In the genomic region with DNA sequence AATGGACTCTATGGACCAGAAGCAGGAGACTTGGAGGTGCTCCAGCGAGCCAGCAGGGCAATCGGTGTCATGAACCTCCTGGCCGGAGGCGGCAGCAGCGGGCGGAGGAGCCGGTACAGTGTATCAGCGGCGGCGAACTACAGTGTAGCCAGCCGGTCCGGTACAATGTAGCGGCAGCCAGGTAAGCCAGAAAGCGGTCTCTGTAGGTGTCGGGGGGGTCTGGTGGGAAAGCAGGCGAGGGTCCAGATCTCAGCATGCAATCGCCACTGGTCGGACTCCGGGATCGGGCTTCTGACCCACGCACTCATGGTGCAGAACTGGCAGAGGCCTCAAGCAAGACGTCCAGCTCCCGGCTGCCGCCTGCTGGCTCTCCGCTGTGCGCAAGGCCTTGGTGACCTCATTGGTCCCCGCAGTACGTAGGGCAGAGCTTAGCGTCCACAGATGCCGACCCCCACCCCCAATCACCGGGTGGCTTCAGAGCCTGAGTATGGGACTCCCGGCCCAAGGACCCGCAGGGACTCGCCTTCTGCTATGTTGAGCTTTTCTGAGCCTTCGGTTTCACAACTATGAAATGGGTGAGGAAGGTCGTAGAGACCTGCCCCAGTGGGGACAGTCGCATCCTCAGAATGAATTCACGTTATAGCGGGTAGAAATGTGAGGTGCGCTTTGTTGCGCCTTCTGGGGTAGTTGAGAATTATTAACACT, we compare ENCODE assay signal across 8 mouse cellular contexts. TPM values are rescaled to one million over a fixed set of nuclear protein-coding genes. Genes with fewer than 3 reads are reported as not detected.
A peak's percentile ranks its signal among the peaks of the same experiment; 100 is the strongest.
DNase-seq lines count a peak whose midpoint lies in the region; ATAC-seq lines count a peak whose summit lies in the region.

No protein-coding gene starts in this region.

- no peaks in the 10 kb centered on the region for H3K9me3 ChIP-seq in heart, embryonic 10.5 days
- no peaks in the 10 kb centered on the region for H3K9me3 ChIP-seq in kidney, embryonic 15.5 days (replicated peaks)

- H3K4me1 ChIP-seq in heart, embryonic 10.5 days: peaks cover 42% of the 10 kb centered on the region
- H3K4me1 ChIP-seq in kidney, embryonic 15.5 days: peaks cover 13% of the 10 kb centered on the region

- peak; percentile 97 for ATAC-seq in erythroblast, adult 5-6 weeks (replicated peaks; ENCODE audit: low FRiP score, poor library complexity, severe bottlenecking)
- ATAC-seq in kidney, embryonic 15.5 days (replicated peaks; ENCODE audit: low FRiP score): peak; percentile 95
- peak; percentile 88 for ATAC-seq in monocyte, adult 5-6 weeks (replicated peaks; ENCODE audit: insufficient number of reproducible peaks, low FRiP score, low TSS enrichment, poor library complexity, severe bottlenecking)

- peak overlapping the region; percentile 95 for H3K27ac ChIP-seq in heart, embryonic 10.5 days
- peak overlapping the region; percentile 86 for H3K27ac ChIP-seq in kidney, embryonic 15.5 days

- WGBS in heart, embryonic 10.5 days: 2% methylated on average over 41 of the region's 41 CpGs
- WGBS in kidney, embryonic 15.5 days: 1% methylated on average over 41 of the region's 41 CpGs

- peak overlapping the region; percentile 60 for H3K9ac ChIP-seq in kidney, embryonic 15.5 days

- peak overlapping the region; percentile 65 for H3K4me2 ChIP-seq in kidney, embryonic 15.5 days

- H3K4me3 ChIP-seq in heart, embryonic 10.5 days: peak overlapping the region; percentile 82
- peak overlapping the region; percentile 68 for H3K4me3 ChIP-seq in kidney, embryonic 15.5 days (replicated peaks)

- no peaks in the 10 kb centered on the region for H3K36me3 ChIP-seq in heart, embryonic 10.5 days
- no peaks in the 10 kb centered on the region for H3K36me3 ChIP-seq in kidney, embryonic 15.5 days

- peak; percentile 97 for DNase-seq in B cell, adult 2 months
- DNase-seq in brain, adult 2 months (ENCODE audit: low read depth, low spot score): peak; percentile 98
- DNase-seq in heart, embryonic 10.5 days (ENCODE audit: low spot score): peak; percentile 97
- DNase-seq in liver: peak; percentile 88
- DNase-seq in spleen, postnatal 4 days (ENCODE audit: low spot score in 2 of 2): peak; percentile 93 to 97

- H3K27me3 ChIP-seq in heart, embryonic 10.5 days (ENCODE audit: insufficient read depth, poor library complexity, severe bottlenecking): no peaks in the 10 kb centered on the region
- no peaks in the 10 kb centered on the region for H3K27me3 ChIP-seq in kidney, embryonic 15.5 days

RNA-seq across cellular contexts. Expression of gene Def8, which starts 19.7 kb away (rescaled TPM):
- total RNA-seq in erythroblast, adult 5-6 weeks (2015; ENCODE audit: low replicate concordance): 11.3 and 15.8 TPM in 2 replicates
- 12.8 and 16.5 TPM in 2 replicates for total RNA-seq in erythroblast, adult 5-6 weeks (2017; ENCODE audit: low replicate concordance)
- polyA plus RNA-seq in heart, embryonic 10.5 days (2016; fragmentation: Nextera tagmentation; extraction: Ambion mirVana): 36.4 and 38.6 TPM in 2 replicates
- 34.4 and 39.8 TPM in 2 replicates for polyA plus RNA-seq in kidney, embryonic 15.5 days (2015; fragmentation: Nextera tagmentation; extraction: Ambion mirVana)
- total RNA-seq in monocyte, adult 5-6 weeks (2017): 9.1 to 9.7 TPM (median 9.4 TPM) in 3 replicates

RNA-seq across cellular contexts. Expression of gene Tubb3, which starts 31.8 kb away (rescaled TPM):
- 3.8 TPM in 1 of 2 replicates, not detected in the other for total RNA-seq in erythroblast, adult 5-6 weeks (2015; ENCODE audit: low replicate concordance)
- total RNA-seq in erythroblast, adult 5-6 weeks (2017; ENCODE audit: low replicate concordance): not detected in 2 replicates
- polyA plus RNA-seq in heart, embryonic 10.5 days (2016; fragmentation: Nextera tagmentation; extraction: Ambion mirVana): 10.5 and 15.8 TPM in 2 replicates
- 8.0 and 22.0 TPM in 2 replicates for polyA plus RNA-seq in kidney, embryonic 15.5 days (2015; fragmentation: Nextera tagmentation; extraction: Ambion mirVana)
- total RNA-seq in monocyte, adult 5-6 weeks (2017): 0.29 to 0.96 TPM (median 0.76 TPM) in 3 replicates

RNA-seq across cellular contexts. Expression of gene Afg3l1, which starts 34.7 kb away (rescaled TPM):
- 6.1 and 10.4 TPM in 2 replicates for total RNA-seq in erythroblast, adult 5-6 weeks (2015; ENCODE audit: low replicate concordance)
- 2.6 and 6.7 TPM in 2 replicates for total RNA-seq in erythroblast, adult 5-6 weeks (2017; ENCODE audit: low replicate concordance)
- polyA plus RNA-seq in heart, embryonic 10.5 days (2016; fragmentation: Nextera tagmentation; extraction: Ambion mirVana): 56.3 and 63.8 TPM in 2 replicates
- 54.3 and 66.8 TPM in 2 replicates for polyA plus RNA-seq in kidney, embryonic 15.5 days (2015; fragmentation: Nextera tagmentation; extraction: Ambion mirVana)
- total RNA-seq in monocyte, adult 5-6 weeks (2017): 11.3 to 24.6 TPM (median 14.3 TPM) in 3 replicates

RNA-seq across cellular contexts. Expression of gene Mc1r, which starts 36.1 kb away (rescaled TPM):
- not detected in 2 replicates for total RNA-seq in erythroblast, adult 5-6 weeks (2015; ENCODE audit: low replicate concordance)
- not detected in 2 replicates for total RNA-seq in erythroblast, adult 5-6 weeks (2017; ENCODE audit: low replicate concordance)
- polyA plus RNA-seq in heart, embryonic 10.5 days (2016; fragmentation: Nextera tagmentation; extraction: Ambion mirVana): not detected in 2 replicates
- polyA plus RNA-seq in kidney, embryonic 15.5 days (2015; fragmentation: Nextera tagmentation; extraction: Ambion mirVana): not detected in 2 replicates
- total RNA-seq in monocyte, adult 5-6 weeks (2017): not detected in 3 replicates

Comparison
In these comparisons a context has a peak if more than half of its experiments do, and no peak if none do; other contexts are left out.
1. Peak in every context shown above with its lines: DNase-seq, ATAC-seq, H3K4me3 ChIP-seq and H3K27ac ChIP-seq.